Mouse (Mus musculus): ENCODE data around the gene Rtn1. TPM values are rescaled to one million over a fixed set of nuclear protein-coding genes. Genes with fewer than 3 reads are reported as not detected.

Gene Rtn1
- polyA plus RNA-seq, 1 experiment: 1,649 TPM

GRCm38 (mm10) chr12:72197925-72198486 is 210.8 kb downstream of the Rtn1 start:
- DNase-seq (ENCODE audit: low read depth): peak; percentile 88
- TF ChIP-seq POLR2A (IDR thresholded peaks at IDR 0.05; ENCODE audit: borderline replicate concordance, extremely low read depth, insufficient read depth, insufficient read length, poor library complexity, severe bottlenecking) (no peak), CTCF (IDR thresholded peaks at IDR 0.05; ENCODE audit: borderline replicate concordance, extremely low read depth, insufficient read depth, insufficient read length) (no peak)

DNA sequence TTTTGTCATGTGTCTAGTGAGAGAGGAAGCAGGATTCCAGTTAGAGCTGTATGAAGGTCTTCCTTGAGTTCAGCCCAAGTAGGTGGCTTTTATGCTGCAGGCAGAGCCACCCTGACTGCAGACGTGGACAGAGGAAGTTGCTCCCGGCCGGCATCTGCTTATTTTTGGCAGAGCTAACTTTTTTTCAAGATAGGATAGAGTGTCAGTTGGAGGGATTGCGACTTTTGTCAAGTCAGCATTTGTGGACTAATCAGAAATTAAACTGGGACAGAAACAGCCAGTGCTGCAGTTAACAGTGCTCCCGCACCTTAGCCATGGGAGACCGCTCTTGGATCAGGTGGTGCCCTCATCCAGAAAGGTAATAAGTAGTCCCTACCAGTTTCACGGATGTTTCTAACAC is 211.4 kb downstream of the Rtn1 start:
- no peak for TF ChIP-seq CTCF (IDR thresholded peaks at IDR 0.05; ENCODE audit: borderline replicate concordance, extremely low read depth, insufficient read depth, insufficient read length)
- TF ChIP-seq POLR2A (IDR thresholded peaks at IDR 0.05; ENCODE audit: borderline replicate concordance, extremely low read depth, insufficient read depth, insufficient read length, poor library complexity, severe bottlenecking): no peak
- DNase-seq (ENCODE audit: low read depth): no peak

DNA sequence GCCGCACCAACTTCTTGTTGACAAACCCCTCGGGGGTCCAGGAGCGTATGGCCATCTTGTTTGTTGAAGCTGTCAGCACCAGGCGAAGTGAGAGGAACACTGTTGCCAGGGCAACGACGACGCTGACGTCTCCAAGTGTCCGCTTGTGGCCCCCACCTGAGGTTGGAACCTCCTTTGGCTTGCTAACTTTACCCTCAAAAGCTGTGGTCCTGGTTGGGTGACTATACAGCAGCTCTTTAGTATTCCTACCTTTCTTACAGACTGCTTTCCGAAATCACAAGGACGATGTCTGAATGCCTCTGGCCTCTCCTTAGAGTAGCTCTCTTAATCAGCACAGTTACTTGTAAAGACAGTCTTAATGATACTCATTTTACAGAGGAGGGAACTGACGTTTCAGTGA is 223.9 kb downstream of the Rtn1 start, which contains the start of gene Ccdc175:
TSS of gene Ccdc175 (minus strand) at position 101 of the 400 bp plus-strand sequence.
- TF ChIP-seq POLR2A (IDR thresholded peaks at IDR 0.05; ENCODE audit: borderline replicate concordance, extremely low read depth, insufficient read depth, insufficient read length, poor library complexity, severe bottlenecking) (no peak), CTCF (IDR thresholded peaks at IDR 0.05; ENCODE audit: borderline replicate concordance, extremely low read depth, insufficient read depth, insufficient read length) (no peak)
- no peak for DNase-seq (ENCODE audit: low read depth)

DNA sequence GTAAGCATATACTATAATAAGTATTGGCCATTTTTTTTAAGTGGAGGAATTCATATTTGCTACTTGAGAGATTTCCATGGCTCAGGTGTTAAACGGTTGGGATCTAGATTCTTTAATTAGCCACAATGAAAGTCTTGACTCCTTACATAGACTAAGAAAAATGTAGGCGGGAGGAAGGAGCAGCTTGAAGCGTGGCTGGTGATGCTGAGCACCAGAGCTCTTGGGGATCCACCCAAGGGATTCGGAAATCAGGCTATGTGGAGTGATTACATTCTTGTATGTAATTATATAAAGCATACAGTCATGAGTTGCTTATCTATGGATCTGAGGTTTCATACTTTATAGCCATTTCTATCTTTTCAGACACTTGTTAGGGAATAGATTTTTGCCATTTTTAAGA is 229.3 kb downstream of the Rtn1 start:
- DNase-seq (ENCODE audit: low read depth): peak; percentile 4
- no peak for TF ChIP-seq CTCF (IDR thresholded peaks at IDR 0.05; ENCODE audit: borderline replicate concordance, extremely low read depth, insufficient read depth, insufficient read length)
- no peak for TF ChIP-seq POLR2A (IDR thresholded peaks at IDR 0.05; ENCODE audit: borderline replicate concordance, extremely low read depth, insufficient read depth, insufficient read length, poor library complexity, severe bottlenecking)

GRCm38 (mm10) chr12:72178322-72178721 is 230.5 kb downstream of the Rtn1 start:
- TF ChIP-seq POLR2A (IDR thresholded peaks at IDR 0.05; ENCODE audit: borderline replicate concordance, extremely low read depth, insufficient read depth, insufficient read length, poor library complexity, severe bottlenecking) (no peak), CTCF (IDR thresholded peaks at IDR 0.05; ENCODE audit: borderline replicate concordance, extremely low read depth, insufficient read depth, insufficient read length) (no peak)
- peak; percentile 3 for DNase-seq (ENCODE audit: low read depth)

Other genes starting within 250 kb of the Rtn1 start
- gene Ccdc175, start 224.0 kb downstream of the Rtn1 start, polyA plus RNA-seq (2012; rRNA removed): 0.03 TPM in 1 of 2 replicates, not detected in the other
- gene Lrrc9, start 32.8 kb upstream of the Rtn1 start, polyA plus RNA-seq (2012; rRNA removed): 3.0 and 3.1 TPM in 2 replicates
- gene Pcnx4, start 127.3 kb upstream of the Rtn1 start, polyA plus RNA-seq (2012; rRNA removed): 15.7 and 17.7 TPM in 2 replicates
- gene Gm4756, start 240.6 kb upstream of the Rtn1 start, polyA plus RNA-seq (2012; rRNA removed): not detected in 2 replicates